Mouse (Mus musculus): ENCODE results near the gene Immt. TPM values are rescaled to one million over a fixed set of nuclear protein-coding genes. Genes with fewer than 3 reads are reported as not detected.

Gene Immt
- 208 and 213 TPM in 2 replicates for polyA plus RNA-seq (2014; fragmentation: Nextera tagmentation; extraction: Ambion mirVana)

- peak within 1 kb of the TSS; percentile 75 for H3K27ac ChIP-seq (replicated peaks; ENCODE audit: low read depth, low read length)
These were observed at the start of gene Immt for GRCm38 (mm10) chr6:71830690-71831580. Immt (plus strand) TSS chr6:71831331.

GRCm38 (mm10) chr6:71783165-71783564 is 48.0 kb upstream of the Immt start:
- WGBS, result 92% methylated on average over 5 of the region's 5 CpGs
- H3K9ac ChIP-seq (ENCODE audit: low read length), result no peak overlapping the region
- ATAC-seq (ENCODE audit: insufficient number of reproducible peaks, low FRiP score, low TSS enrichment, low read depth), result no peak

More at GRCm38 (mm10) chr6:71830690-71831580, at the start of gene Immt:
- Histone ChIP-seq H3K4me3 (ENCODE audit: low read depth, low read length) (peak within 1 kb of the TSS; percentile 80), H3K4me2 (ENCODE audit: low read depth, severe bottlenecking) (peak within 1 kb of the TSS; percentile 64), H3K9ac (ENCODE audit: low read length) (peak within 1 kb of the TSS; percentile 86), H3K27me3 (ENCODE audit: control insufficient read depth, insufficient read depth, low read length) (no peaks in the 10 kb centered on the region), H3K36me3 (ENCODE audit: control insufficient read depth, insufficient read depth, low read length) (no peaks in the 10 kb centered on the region; the same call in 1 of the 2 replicates), H3K9me3 (ENCODE audit: control insufficient read depth, low read length) (no peaks in the 10 kb centered on the region), H3K4me1 (ENCODE audit: control insufficient read depth, insufficient read depth, low read length) (peaks cover 5% of the 10 kb centered on the region)
- ATAC-seq (ENCODE audit: insufficient number of reproducible peaks, low FRiP score, low TSS enrichment, low read depth) (peak; percentile 99), DNase-seq (ENCODE audit: low spot score) (peak; percentile 97)
- under 1% methylated on average over 64 of the region's 64 CpGs for WGBS

GRCm38 (mm10) chr6:71788348-71788747 is 42.8 kb upstream of the Immt start:
- Histone ChIP-seq H3K27me3 (ENCODE audit: control insufficient read depth, insufficient read depth, low read length) (no peaks in the 10 kb centered on the region), H3K4me2 (ENCODE audit: low read depth, severe bottlenecking) (no peak overlapping the region), H3K9ac (ENCODE audit: low read length) (no peak overlapping the region), H3K27ac (replicated peaks; ENCODE audit: low read depth, low read length) (no peak overlapping the region), H3K4me1 (ENCODE audit: control insufficient read depth, insufficient read depth, low read length) (no peaks in the 10 kb centered on the region), H3K4me3 (ENCODE audit: low read depth, low read length) (no peak overlapping the region), H3K36me3 (ENCODE audit: control insufficient read depth, insufficient read depth, low read length) (no peaks in the 10 kb centered on the region), H3K9me3 (ENCODE audit: control insufficient read depth, low read length) (no peaks in the 10 kb centered on the region)
- peak; percentile 21 for DNase-seq (ENCODE audit: low spot score)
- 57% methylated on average over 9 of the region's 9 CpGs for WGBS
- ATAC-seq (ENCODE audit: insufficient number of reproducible peaks, low FRiP score, low TSS enrichment, low read depth), result no peak

More at GRCm38 (mm10) chr6:71783165-71783564, 48.0 kb upstream of the Immt start:
- no peak for DNase-seq (ENCODE audit: low spot score)
- H3K9me3 ChIP-seq (ENCODE audit: control insufficient read depth, low read length), result no peaks in the 10 kb centered on the region
- no peak overlapping the region for H3K27ac ChIP-seq (replicated peaks; ENCODE audit: low read depth, low read length)
- H3K4me2 ChIP-seq (ENCODE audit: low read depth, severe bottlenecking), result no peak overlapping the region
- H3K4me1 ChIP-seq (ENCODE audit: control insufficient read depth, insufficient read depth, low read length), result no peaks in the 10 kb centered on the region
- no peaks in the 10 kb centered on the region for H3K27me3 ChIP-seq (ENCODE audit: control insufficient read depth, insufficient read depth, low read length)
- no peak overlapping the region for H3K4me3 ChIP-seq (ENCODE audit: low read depth, low read length)
- no peaks in the 10 kb centered on the region for H3K36me3 ChIP-seq (ENCODE audit: control insufficient read depth, insufficient read depth, low read length)

GRCm38 (mm10) chr6:71791771-71792170 is 39.4 kb upstream of the Immt start:
- DNase-seq (ENCODE audit: low spot score), result no peak
- Histone ChIP-seq H3K27me3 (ENCODE audit: control insufficient read depth, insufficient read depth, low read length) (no peaks in the 10 kb centered on the region), H3K4me3 (ENCODE audit: low read depth, low read length) (no peak overlapping the region), H3K36me3 (ENCODE audit: control insufficient read depth, insufficient read depth, low read length) (no peaks in the 10 kb centered on the region), H3K9ac (ENCODE audit: low read length) (no peak overlapping the region), H3K4me2 (ENCODE audit: low read depth, severe bottlenecking) (no peak overlapping the region), H3K4me1 (ENCODE audit: control insufficient read depth, insufficient read depth, low read length) (no peaks in the 10 kb centered on the region), H3K9me3 (ENCODE audit: control insufficient read depth, low read length) (no peaks in the 10 kb centered on the region), H3K27ac (replicated peaks; ENCODE audit: low read depth, low read length) (no peak overlapping the region)
- no peak for ATAC-seq (ENCODE audit: insufficient number of reproducible peaks, low FRiP score, low TSS enrichment, low read depth)
- WGBS, result 84% methylated on average over 6 of the region's 6 CpGs

GRCm38 (mm10) chr6:71799391-71799790 is 31.7 kb upstream of the Immt start:
- Histone ChIP-seq H3K36me3 (ENCODE audit: control insufficient read depth, insufficient read depth, low read length) (no peaks in the 10 kb centered on the region), H3K4me3 (ENCODE audit: low read depth, low read length) (no peak overlapping the region), H3K9me3 (ENCODE audit: control insufficient read depth, low read length) (no peaks in the 10 kb centered on the region), H3K4me1 (ENCODE audit: control insufficient read depth, insufficient read depth, low read length) (no peaks in the 10 kb centered on the region), H3K9ac (ENCODE audit: low read length) (no peak overlapping the region), H3K4me2 (ENCODE audit: low read depth, severe bottlenecking) (no peak overlapping the region), H3K27me3 (ENCODE audit: control insufficient read depth, insufficient read depth, low read length) (no peaks in the 10 kb centered on the region), H3K27ac (replicated peaks; ENCODE audit: low read depth, low read length) (no peak overlapping the region)
- DNase-seq (ENCODE audit: low spot score), result no peak
- 61% methylated on average over 3 of the region's 3 CpGs for WGBS
- ATAC-seq (ENCODE audit: insufficient number of reproducible peaks, low FRiP score, low TSS enrichment, low read depth), result no peak

GRCm38 (mm10) chr6:71801011-71801713 is 30.0 kb upstream of the Immt start:
- Histone ChIP-seq H3K27ac (replicated peaks; ENCODE audit: low read depth, low read length) (no peak overlapping the region), H3K9me3 (ENCODE audit: control insufficient read depth, low read length) (no peaks in the 10 kb centered on the region), H3K27me3 (ENCODE audit: control insufficient read depth, insufficient read depth, low read length) (no peaks in the 10 kb centered on the region), H3K36me3 (ENCODE audit: control insufficient read depth, insufficient read depth, low read length) (no peaks in the 10 kb centered on the region), H3K4me3 (ENCODE audit: low read depth, low read length) (no peak overlapping the region), H3K4me1 (ENCODE audit: control insufficient read depth, insufficient read depth, low read length) (no peaks in the 10 kb centered on the region), H3K4me2 (ENCODE audit: low read depth, severe bottlenecking) (no peak overlapping the region), H3K9ac (ENCODE audit: low read length) (no peak overlapping the region)
- ATAC-seq (ENCODE audit: insufficient number of reproducible peaks, low FRiP score, low TSS enrichment, low read depth) (no peak), DNase-seq (ENCODE audit: low spot score) (no peak)
- WGBS, result 62% methylated on average over 7 of the region's 7 CpGs

- WGBS, result 74% methylated on average over 10 of the region's 10 CpGs
- Histone ChIP-seq H3K4me3 (ENCODE audit: low read depth, low read length) (no peak overlapping the region), H3K9me3 (ENCODE audit: control insufficient read depth, low read length) (no peaks in the 10 kb centered on the region), H3K27me3 (ENCODE audit: control insufficient read depth, insufficient read depth, low read length) (no peaks in the 10 kb centered on the region), H3K4me2 (ENCODE audit: low read depth, severe bottlenecking) (no peak overlapping the region), H3K9ac (ENCODE audit: low read length) (no peak overlapping the region), H3K27ac (replicated peaks; ENCODE audit: low read depth, low read length) (no peak overlapping the region), H3K36me3 (ENCODE audit: control insufficient read depth, insufficient read depth, low read length) (no peaks in the 10 kb centered on the region), H3K4me1 (ENCODE audit: control insufficient read depth, insufficient read depth, low read length) (no peaks in the 10 kb centered on the region)
- DNase-seq (ENCODE audit: low spot score) (no peak), ATAC-seq (ENCODE audit: insufficient number of reproducible peaks, low FRiP score, low TSS enrichment, low read depth) (no peak)
These were observed 29.4 kb upstream of the Immt start for GRCm38 (mm10) chr6:71801714-71802094.

GRCm38 (mm10) chr6:71803609-71804008 is 27.5 kb upstream of the Immt start:
- H3K4me3 ChIP-seq (ENCODE audit: low read depth, low read length), result no peak overlapping the region
- ATAC-seq (ENCODE audit: insufficient number of reproducible peaks, low FRiP score, low TSS enrichment, low read depth), result no peak
- no peak for DNase-seq (ENCODE audit: low spot score)
- H3K4me2 ChIP-seq (ENCODE audit: low read depth, severe bottlenecking), result no peak overlapping the region
- no peaks in the 10 kb centered on the region for H3K9me3 ChIP-seq (ENCODE audit: control insufficient read depth, low read length)
- H3K27ac ChIP-seq (replicated peaks; ENCODE audit: low read depth, low read length), result no peak overlapping the region
- no peaks in the 10 kb centered on the region for H3K4me1 ChIP-seq (ENCODE audit: control insufficient read depth, insufficient read depth, low read length)
- H3K9ac ChIP-seq (ENCODE audit: low read length), result no peak overlapping the region
- 87% methylated on average over 1 of the region's 1 CpGs for WGBS
- H3K36me3 ChIP-seq (ENCODE audit: control insufficient read depth, insufficient read depth, low read length), result no peaks in the 10 kb centered on the region
- H3K27me3 ChIP-seq (ENCODE audit: control insufficient read depth, insufficient read depth, low read length), result no peaks in the 10 kb centered on the region

Measured in limb, embryonic 11.5 days (tissue).